Mouse (Mus musculus): ENCODE measurements around the gene Rab3ip. TPM values are rescaled to one million over a fixed set of nuclear protein-coding genes. Genes with fewer than 3 reads are reported as not detected.

The Rab3ip gene
- polyA plus RNA-seq (2015; fragmentation: Nextera tagmentation; extraction: Ambion mirVana) = 6.2 and 6.8 TPM in 2 replicates

GRCm38 (mm10) chr10:116950009-116950769 lies at the start of gene Rab3ip:
TSS of gene Rab3ip (minus strand) at chr10:116950769.

GRCm38 (mm10) chr10:116986264-116987082 lies 35.9 kb upstream of the Rab3ip start, which contains the start of gene Best3:
TSS of gene Best3 (plus strand) at chr10:116986314.

GRCm38 (mm10) chr10:116972509-116972908 lies 21.9 kb upstream of the Rab3ip start, which contains the start of gene Gm10271:
TSS of gene Gm10271 (minus strand) at chr10:116972609.

GRCm38 (mm10) chr10:116896336-116897177 lies 54.0 kb downstream of the Rab3ip start, which contains the start of gene Myrfl:
TSS of gene Myrfl (minus strand) at chr10:116896919.

Other genes with a start within 250 kb of the Rab3ip start
- gene Myrfl, start 53.9 kb downstream of the Rab3ip start, polyA plus RNA-seq (2015; fragmentation: Nextera tagmentation; extraction: Ambion mirVana) = 0.05 TPM in 2 replicates
- not detected in 2 replicates for gene Gm10271, start 21.8 kb upstream of the Rab3ip start, polyA plus RNA-seq (2015; fragmentation: Nextera tagmentation; extraction: Ambion mirVana)
- gene Best3, start 35.5 kb upstream of the Rab3ip start, polyA plus RNA-seq (2015; fragmentation: Nextera tagmentation; extraction: Ambion mirVana) = not detected in 2 replicates
- not detected in 2 replicates for gene Lrrc10, start 94.6 kb upstream of the Rab3ip start, polyA plus RNA-seq (2015; fragmentation: Nextera tagmentation; extraction: Ambion mirVana)
- gene Cct2, start 113.0 kb upstream of the Rab3ip start, polyA plus RNA-seq (2015; fragmentation: Nextera tagmentation; extraction: Ambion mirVana) = 190 and 200 TPM in 2 replicates
- 12.5 and 12.8 TPM in 2 replicates for gene Frs2, start 197.8 kb upstream of the Rab3ip start, polyA plus RNA-seq (2015; fragmentation: Nextera tagmentation; extraction: Ambion mirVana)

All from spleen, postnatal 0 days (tissue).